Mouse (Mus musculus) CH12.LX (cell line): Measurements from ENCODE around the gene Zfp74. TPM values are rescaled to one million over a fixed set of nuclear protein-coding genes. Genes with fewer than 3 reads are reported as not detected.

Experiments used
- DNase-seq: peaks from one replicate; pipeline ENCODE4 v3.0.0-alpha.2; 2013; ENCODE audit errors: extremely low read depth
- H3K27ac ChIP-seq: 2 replicates; pipeline ENCODE4 v1.5.1; 2012; ENCODE audit warnings: low read depth, mild to moderate bottlenecking, control low read depth, moderate library complexity; ENCODE audit not compliant: insufficient read depth
- H3K27me3 ChIP-seq: replicated peaks from 2 replicates; pipeline ENCODE3; 2012; ENCODE audit warnings: inconsistent platforms
- H3K36me3 ChIP-seq, 2 experiments: replicated peaks in 1 of 2; 2 replicates each; pipeline versions ENCODE3 to v1.6.1; 2012; ENCODE audit warnings: inconsistent platforms in 1 of 2, low read length in 1 of 2, mild to moderate bottlenecking in 1 of 2, mixed read lengths in 1 of 2, moderate library complexity in 1 of 2; ENCODE audit not compliant: control insufficient read depth in 1 of 2, insufficient read depth in 1 of 2
- H3K4me1 ChIP-seq, 2 experiments: 2 replicates each; pipeline ENCODE4 v1.6.1; 2012; ENCODE audit warnings: inconsistent platforms in 1 of 2, moderate library complexity in 1 of 2; ENCODE audit not compliant: insufficient read depth in 2 of 2, control insufficient read depth in 1 of 2
- H3K4me2 ChIP-seq: 2 replicates; pipeline ENCODE4 v1.6.1; 2012; ENCODE audit warnings: low read depth, mild to moderate bottlenecking, control low read depth; ENCODE audit not compliant: poor library complexity, insufficient read depth, severe bottlenecking
- H3K4me3 ChIP-seq, 3 experiments: fragments of 150-350 bp in 1 of 3; sonication (generic) in 1 of 3; replicated peaks in 1 of 3; 2 replicates each; pipeline versions ENCODE3 to v1.5.1; 2011 to 2012; ENCODE audit warnings: low read depth in 2 of 3, low read length in 2 of 3, mild to moderate bottlenecking in 2 of 3, moderate library complexity in 2 of 3, control low read depth in 1 of 3, improper control_type of control experiment in 1 of 3, inconsistent platforms in 1 of 3, mixed read lengths in 1 of 3; ENCODE audit not compliant: poor library complexity in 1 of 3
- H3K79me2 ChIP-seq: replicated peaks from 2 replicates; pipeline ENCODE4 v1.6.1; 2012; ENCODE audit warnings: mild to moderate bottlenecking, moderate library complexity; ENCODE audit not compliant: control insufficient read depth, poor library complexity, insufficient read depth, severe bottlenecking; ENCODE audit errors: extremely low read depth
- H3K9ac ChIP-seq: 2 replicates; pipeline ENCODE4 v1.6.1; 2012; ENCODE audit warnings: low read depth, mild to moderate bottlenecking, control low read depth, moderate library complexity; ENCODE audit not compliant: insufficient read depth
- H3K9me3 ChIP-seq: replicated peaks from 2 replicates; pipeline ENCODE3; 2012; ENCODE audit warnings: low read length, inconsistent platforms, mixed read lengths
- CHD1 ChIP-seq: IDR thresholded peaks from 2 replicates; pipeline ENCODE4 v1.6.1; 2012; ENCODE audit warnings: low read depth, low read length, improper control_type of control experiment, inconsistent platforms
- CHD2 ChIP-seq: IDR thresholded peaks from 2 replicates; pipeline ENCODE4 v1.6.1; 2011; ENCODE audit warnings: low read length, improper control_type of control experiment
- E2F4 ChIP-seq: IDR thresholded peaks from 2 replicates; pipeline ENCODE4 v1.6.1; 2011; ENCODE audit warnings: low read depth, low read length, improper control_type of control experiment; ENCODE audit not compliant: insufficient replicate concordance
- ELF1 ChIP-seq: IDR thresholded peaks from 2 replicates; pipeline ENCODE4 v1.6.1; 2014; ENCODE audit warnings: low read depth, mild to moderate bottlenecking, inconsistent platforms, low read length, improper control_type of control experiment
- GABPA ChIP-seq: IDR thresholded peaks from 2 replicates; pipeline ENCODE4 v1.6.1; 2012; ENCODE audit warnings: low read depth, low read length, improper control_type of control experiment, inconsistent platforms; ENCODE audit not compliant: insufficient replicate concordance
- IRF4 ChIP-seq: IDR thresholded peaks from 2 replicates; pipeline ENCODE4 v1.6.1; 2014; ENCODE audit warnings: low read depth, mild to moderate bottlenecking, inconsistent platforms, low read length, improper control_type of control experiment
- JUN ChIP-seq: IDR thresholded peaks from 2 replicates; pipeline ENCODE4 v1.6.1; 2011; ENCODE audit warnings: low read depth, mild to moderate bottlenecking, low read length, improper control_type of control experiment, moderate library complexity; ENCODE audit not compliant: insufficient read depth
- JUND ChIP-seq: conservative IDR thresholded peaks from 2 replicates; pipeline ENCODE4 v1.6.1; 2011; ENCODE audit warnings: low read depth, low read length, improper control_type of control experiment
- MAFK ChIP-seq: IDR thresholded peaks from 2 replicates; pipeline ENCODE4 v1.6.1; 2011; ENCODE audit warnings: low read length, improper control_type of control experiment; ENCODE audit not compliant: insufficient replicate concordance
- MAX ChIP-seq: IDR thresholded peaks from 2 replicates; pipeline ENCODE4 v1.6.1; 2011; ENCODE audit warnings: low read length, improper control_type of control experiment
- MXI1 ChIP-seq: IDR thresholded peaks from 2 replicates; pipeline ENCODE4 v1.6.1; 2011; ENCODE audit warnings: mild to moderate bottlenecking, low read depth, low read length, improper control_type of control experiment
- NRF1 ChIP-seq: IDR thresholded peaks from 2 replicates; pipeline ENCODE4 v1.6.1; 2014; ENCODE audit warnings: low read depth, mild to moderate bottlenecking, inconsistent platforms, low read length, improper control_type of control experiment, moderate library complexity
- POLR2A ChIP-seq: IDR thresholded peaks from 2 replicates; pipeline ENCODE4 v1.6.1; 2011; ENCODE audit warnings: low read depth, mild to moderate bottlenecking, improper control_type of control experiment, low read length
- RAD21 ChIP-seq: IDR thresholded peaks from 2 replicates; pipeline ENCODE4 v1.6.1; 2011; ENCODE audit warnings: low read depth, mild to moderate bottlenecking, low read length, improper control_type of control experiment, moderate library complexity
- RCOR1 ChIP-seq: conservative IDR thresholded peaks from 2 replicates; pipeline ENCODE4 v1.6.1; 2012; ENCODE audit warnings: low read depth, mild to moderate bottlenecking, inconsistent platforms, low read length, improper control_type of control experiment
- ZC3H11A ChIP-seq: IDR thresholded peaks from 2 replicates; pipeline ENCODE4 v1.6.1; 2012; ENCODE audit warnings: low read depth, mild to moderate bottlenecking, inconsistent platforms, low read length, improper control_type of control experiment
- ZMIZ1 ChIP-seq: IDR thresholded peaks from 2 replicates; pipeline ENCODE4 v1.6.1; 2012; ENCODE audit warnings: low read depth, mild to moderate bottlenecking, inconsistent platforms, low read length, improper control_type of control experiment
- dilution Hi-C: fragments of 300-500 bp; cut with MboI; formaldehyde crosslinking; loops from 2 replicates; pipeline ENCODE4 v1.14.3; 2020; ENCODE audit warnings: low sequenced_read_pairs; ENCODE audit not compliant: extremely low pct_unique_long_range_greater_than_20kb, extremely low pct_ligation_motif_present
- in situ Hi-C: fragments of 300-500 bp; cut with MboI; formaldehyde crosslinking; loops from 3 replicates; pipeline ENCODE4 v1.14.3; 2019; ENCODE audit warnings: low sequenced_read_pairs, low pct_ligation_motif_present, low pct_unique_long_range_greater_than_20kb, mixed read lengths
- polyA plus RNA-seq: library from polyadenylated mRNA; unstranded; fragments of >175 nt; gene quantifications from 2 replicates; pipeline ENCODE4 v1.2.1, GENCODE M21; 2012; ENCODE audit warnings: low read depth; ENCODE audit not compliant: insufficient read length
- total RNA-seq, 2 experiments: library from RNA; depleted of rRNA; stranded (reverse); fragments of 300-350 nt in 1 of 2; fragments of >200 nt in 1 of 2; gene quantifications; 2 replicates each; pipeline ENCODE4 v1.2.3; 2012 to 2014

The Zfp74 gene
- total and polyA plus RNA-seq, 3 experiments: 3.8 to 6.7 (median 4.7) TPM

DNA sequence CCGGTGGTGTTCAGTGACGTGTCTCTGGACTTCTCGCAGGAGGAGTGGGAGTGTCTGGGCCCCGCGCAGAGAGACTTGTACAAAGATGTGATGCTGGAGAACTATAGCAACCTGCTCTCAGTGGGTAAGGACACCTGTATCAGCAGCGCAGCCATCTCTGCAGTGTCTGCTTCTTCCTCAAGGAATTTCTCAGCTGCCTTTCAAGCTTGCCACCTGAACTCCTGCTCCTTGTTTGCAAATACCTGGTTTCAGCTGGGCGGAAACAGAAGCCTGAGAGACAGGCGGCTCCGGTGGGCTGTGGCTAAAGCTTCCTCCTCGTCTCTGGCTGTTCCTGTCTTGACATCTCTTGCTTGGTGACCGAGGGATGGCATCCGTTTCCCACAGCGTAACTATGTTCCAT is 41.7 kb downstream of the Zfp74 start:
- Histone ChIP-seq H3K9me3 (peaks cover 4% of the 10 kb centered on the region), H3K36me3 (peaks cover 38 to 54% of the 10 kb centered on the region in 2 experiments), H3K4me1 (peaks cover 6 to 22% of the 10 kb centered on the region in 2 experiments), H3K27me3 (no peaks in the 10 kb centered on the region), H3K9ac (no peak overlapping the region), H3K4me2 (no peak overlapping the region), H3K27ac (no peak overlapping the region), H3K79me2 (peaks cover 10% of the 10 kb centered on the region; the same call in 1 of the 2 replicates), H3K4me3 (no peak overlapping the region)
- TF ChIP-seq RAD21 (no peak), MXI1 (no peak), MAX (no peak)
- dilution Hi-C loops (no loop called here), in situ Hi-C loops (no loop called here)
- DNase-seq: no peak

- Histone ChIP-seq H3K36me3 (peaks cover 32 to 42% of the 10 kb centered on the region in 2 experiments), H3K27ac (no peak overlapping the region), H3K9me3 (peaks cover 4% of the 10 kb centered on the region), H3K4me1 (peaks cover 6 to 27% of the 10 kb centered on the region in 2 experiments), H3K4me3 (no peak overlapping the region), H3K4me2 (no peak overlapping the region), H3K27me3 (no peaks in the 10 kb centered on the region), H3K79me2 (peaks cover 10% of the 10 kb centered on the region; the same call in 1 of the 2 replicates), H3K9ac (no peak overlapping the region)
- no peak for DNase-seq
- in situ Hi-C loops (no loop called here), dilution Hi-C loops (no loop called here)
- TF ChIP-seq ZMIZ1 (no peak), E2F4 (no peak), CHD1 (no peak), JUND (no peak), MAX (no peak), NRF1 (no peak), IRF4 (no peak), RCOR1 (no peak), ZC3H11A (no peak), CHD2 (no peak), POLR2A (no peak), JUN (no peak), MAFK (no peak), GABPA (no peak), ELF1 (no peak)
Measured at GRCm38 (mm10) chr7:29910252-29910651, 43.6 kb downstream of the Zfp74 start.
